ENCODE assay signal across 8 mouse cellular contexts in the genomic region with DNA sequence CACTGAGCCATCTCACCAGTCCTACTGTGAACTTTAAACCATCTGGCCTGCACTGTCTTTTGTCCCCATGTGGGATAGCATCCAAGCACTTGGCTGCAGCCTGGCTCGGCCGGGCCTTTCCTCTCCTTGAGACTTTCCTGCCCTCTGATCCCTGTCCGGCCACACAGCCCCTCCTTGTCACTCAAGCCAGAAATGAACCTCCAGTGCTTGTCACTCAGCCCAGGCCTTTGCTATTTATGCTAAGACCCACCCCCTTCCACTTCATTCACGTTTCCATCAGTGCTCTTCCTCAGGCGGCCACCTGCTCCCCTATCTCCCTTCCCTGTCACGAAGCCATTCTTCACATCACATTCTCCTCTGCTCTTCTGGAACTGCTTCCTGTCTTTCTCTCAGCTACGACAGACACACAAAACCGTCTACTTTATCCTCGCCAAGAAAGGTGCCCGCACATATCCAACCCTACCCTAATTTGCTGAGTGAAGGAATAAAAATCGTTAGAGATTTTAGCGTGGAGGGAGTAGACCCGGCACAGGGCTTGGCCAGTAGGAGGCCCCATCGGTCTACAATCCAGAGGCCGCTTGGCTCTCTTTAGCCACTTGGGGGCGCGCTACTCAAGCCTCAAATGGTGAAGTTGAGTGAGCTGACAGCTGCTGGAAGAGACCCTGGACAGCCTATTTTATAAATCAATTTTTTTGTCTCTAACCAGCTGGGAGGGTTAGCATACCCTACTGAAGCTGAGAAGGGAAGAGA. TPM values are rescaled to one million over a fixed set of nuclear protein-coding genes. Genes with fewer than 3 reads are reported as not detected.
A peak's percentile ranks its signal among the peaks of the same experiment; 100 is the strongest.
DNase-seq lines count a peak whose midpoint lies in the region; ATAC-seq lines count a peak whose summit lies in the region.
"Had no signal": no experiment of that assay in that cellular context is flagged by ENCODE, and none has a peak within 500 bp of the region (broad histone marks: within the 10 kb centered on the region; RNA-seq: fewer than 3 reads in every experiment).

No protein-coding gene starts in this region.

- no peak overlapping the region for H3K9ac ChIP-seq in forebrain, embryonic 14.5 days (ENCODE audit: low read length)
- H3K9ac ChIP-seq: lung, embryonic 15.5 days had no signal

- no peaks in the 10 kb centered on the region for H3K27me3 ChIP-seq in forebrain, embryonic 14.5 days (replicated peaks; ENCODE audit: control insufficient read depth, insufficient read depth, low read length)
- H3K27me3 ChIP-seq: lung, embryonic 15.5 days had no signal

- no peak overlapping the region for H3K4me2 ChIP-seq in forebrain, embryonic 14.5 days (ENCODE audit: low read length)
- H3K4me2 ChIP-seq: lung, embryonic 15.5 days had no signal

- no peak overlapping the region for H3K4me3 ChIP-seq in forebrain, embryonic 14.5 days (ENCODE audit: low read depth, low read length)
- H3K4me3 ChIP-seq: lung, embryonic 15.5 days had no signal

- ATAC-seq in cerebellum, adult (ENCODE audit: insufficient number of reproducible peaks, low FRiP score, low TSS enrichment): peak; percentile 52; the same call in 1 of the 2 replicates
- peak; percentile 65 for ATAC-seq in forebrain, embryonic 14.5 days
- ATAC-seq in hematopoietic stem cell, adult 5-6 weeks (replicated peaks in 1 of 2; ENCODE audit: insufficient read depth in 1 of 2, low FRiP score in 2 of 2, low TSS enrichment in 1 of 2, low read depth in 1 of 2, poor library complexity in 2 of 2, severe bottlenecking in 2 of 2): peak; percentile 80 to 85

- no peaks in the 10 kb centered on the region for H3K4me1 ChIP-seq in forebrain, embryonic 14.5 days (ENCODE audit: control insufficient read depth, insufficient read depth, low read length)

- no peaks in the 10 kb centered on the region for H3K36me3 ChIP-seq in forebrain, embryonic 14.5 days (ENCODE audit: control insufficient read depth, insufficient read depth, low read length)
- H3K36me3 ChIP-seq: lung, embryonic 15.5 days had no signal

- peak overlapping the region; percentile 14; the same call in 1 of the 2 replicates for H3K27ac ChIP-seq in forebrain, embryonic 14.5 days (ENCODE audit: low read depth, low read length)
- H3K27ac ChIP-seq: lung, embryonic 15.5 days had no signal

- H3K9me3 ChIP-seq in forebrain, embryonic 14.5 days (replicated peaks; ENCODE audit: control insufficient read depth, low read length): no peaks in the 10 kb centered on the region
- H3K9me3 ChIP-seq: lung, embryonic 15.5 days had no signal

- 21% methylated on average over 17 of the region's 17 CpGs for WGBS in forebrain, embryonic 14.5 days

- DNase-seq in R1 (ENCODE audit: low read depth, low spot score): peak; percentile 89
- DNase-seq in forebrain, embryonic 14.5 days (ENCODE audit: low spot score): peak; percentile 87
- peak; percentile 80 to 82 for DNase-seq in layer of hippocampus, postnatal 36 days
- DNase-seq in mesoderm, embryonic 11.5 days (ENCODE audit: low read depth, low spot score): peak; percentile 80
- DNase-seq in right cerebral cortex, postnatal 25 days: peak; percentile 80

RNA-seq across cellular contexts. Expression of a gene that starts 33.2 kb away (rescaled TPM):
- polyA plus RNA-seq in forebrain, embryonic 14.5 days (2014; fragmentation: Nextera tagmentation; extraction: Ambion mirVana): 18.9 and 28.4 TPM in 2 replicates
- total RNA-seq in hematopoietic stem cell, adult 5-6 weeks (2017): 6.3 and 6.6 TPM in 2 replicates
- 10 to 100 TPM; 28.4 to 30.0 TPM for total RNA-seq in layer of hippocampus, postnatal 36 days (2021)

RNA-seq across cellular contexts. Expression of a gene that starts 33.4 kb away (rescaled TPM):
- 11.2 and 14.2 TPM in 2 replicates for polyA plus RNA-seq in forebrain, embryonic 14.5 days (2014; fragmentation: Nextera tagmentation; extraction: Ambion mirVana)
- 11.4 and 36.2 TPM in 2 replicates for total RNA-seq in hematopoietic stem cell, adult 5-6 weeks (2017)
- total RNA-seq in layer of hippocampus, postnatal 36 days (2021): 100 to 1,000 TPM; 234 to 242 TPM
